8 mouse cellular contexts compared by ENCODE assay signal in the genomic region with DNA sequence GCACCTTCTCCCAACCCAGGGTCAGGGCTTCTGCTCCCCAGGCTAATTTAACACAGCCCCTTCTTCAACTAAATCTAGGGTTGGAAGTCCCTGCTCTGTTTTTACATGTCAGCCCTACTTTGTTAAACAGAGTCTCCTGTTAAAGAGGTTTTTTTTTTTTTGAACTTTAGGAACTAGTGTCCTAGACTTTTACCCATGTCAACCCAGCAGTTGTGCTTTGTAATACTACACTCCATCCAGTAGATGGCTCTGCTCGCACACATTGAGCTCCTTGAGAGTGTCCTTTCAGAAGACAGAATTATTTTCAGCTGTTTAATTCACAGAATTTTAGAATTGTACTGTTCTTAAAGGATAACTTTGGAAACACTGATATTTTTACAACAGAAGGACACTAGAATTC. TPM values are rescaled to one million over a fixed set of nuclear protein-coding genes. Genes with fewer than 3 reads are reported as not detected.
DNase-seq lines count a peak whose midpoint lies in the region; ATAC-seq and TF ChIP-seq lines count a peak whose summit lies in the region.

No protein-coding gene starts in this region.

- no peaks in the 10 kb centered on the region for H3K36me3 ChIP-seq in forebrain, embryonic 13.5 days (ENCODE audit: poor library complexity, severe bottlenecking)
- no peaks in the 10 kb centered on the region for H3K36me3 ChIP-seq in intestine, postnatal 0 days (ENCODE audit: control insufficient read depth, insufficient read depth)
- no peaks in the 10 kb centered on the region for H3K36me3 ChIP-seq in lung, postnatal 0 days (ENCODE audit: insufficient read depth, low read length)

- no peaks in the 10 kb centered on the region for H3K9me3 ChIP-seq in forebrain, embryonic 13.5 days (replicated peaks)
- H3K9me3 ChIP-seq in intestine, postnatal 0 days (ENCODE audit: control insufficient read depth): no peaks in the 10 kb centered on the region
- H3K9me3 ChIP-seq in lung, postnatal 0 days (ENCODE audit: low read length): no peaks in the 10 kb centered on the region

- H3K4me3 ChIP-seq in forebrain, embryonic 13.5 days: peak overlapping the region; percentile 83
- H3K4me3 ChIP-seq in intestine, postnatal 0 days (ENCODE audit: low read depth, low read length): peak overlapping the region; percentile 81; the same call in 1 of the 2 replicates
- H3K4me3 ChIP-seq in lung, postnatal 0 days (ENCODE audit: low read depth, low read length): no peak overlapping the region

- DNase-seq in kidney, adult 18-20 months: peak; percentile 13
- no peak for DNase-seq in kidney, adult 11 months
- DNase-seq in ZHBTc4 (ENCODE audit: low read depth, low spot score): peak; percentile 81
- peak; percentile 87 for DNase-seq in lung, postnatal 0 days (ENCODE audit: low spot score)
- DNase-seq in retina, postnatal 1 day: peak; percentile 83
- no peak for DNase-seq in left cerebral cortex, postnatal 4 days

- no peak for TF ChIP-seq EP300 in lung, postnatal 0 days (IDR thresholded peaks at IDR 0.05)

- intact Hi-C loops in left cerebral cortex, postnatal 4 days (cut with DNase I): loop anchor here (10.0 kb wide), 1 partner anchor 126 kb away; the partner anchor contains the start of gene Boll

- 0% methylated on average over 1 of the region's 1 CpGs for WGBS in forebrain, embryonic 13.5 days
- 4% methylated on average over 1 of the region's 1 CpGs for WGBS in intestine, postnatal 0 days
- 0% methylated on average over 1 of the region's 1 CpGs for WGBS in lung, postnatal 0 days

- ATAC-seq in forebrain, embryonic 13.5 days: no peak
- no peak for ATAC-seq in intestine, postnatal 0 days
- no peak for ATAC-seq in lung, postnatal 0 days

- no peaks in the 10 kb centered on the region for H3K27me3 ChIP-seq in forebrain, embryonic 13.5 days
- no peaks in the 10 kb centered on the region for H3K27me3 ChIP-seq in intestine, postnatal 0 days (replicated peaks; ENCODE audit: control insufficient read depth, insufficient read depth, low read length)
- H3K27me3 ChIP-seq in lung, postnatal 0 days (replicated peaks; ENCODE audit: insufficient read depth, low read length): no peaks in the 10 kb centered on the region

- peak; percentile 86 for TF ChIP-seq CTCF in intestine, postnatal 0 days (IDR thresholded peaks at IDR 0.05; ENCODE audit: low read depth)
- peak; percentile 87 for TF ChIP-seq CTCF in lung, postnatal 0 days (IDR thresholded peaks at IDR 0.05)

- H3K27ac ChIP-seq in forebrain, embryonic 13.5 days: no peak overlapping the region
- no peak overlapping the region for H3K27ac ChIP-seq in intestine, postnatal 0 days (ENCODE audit: low read depth, low read length)
- no peak overlapping the region for H3K27ac ChIP-seq in lung, postnatal 0 days (ENCODE audit: low read length)

- H3K4me2 ChIP-seq in forebrain, embryonic 13.5 days: peak overlapping the region; percentile 99
- peak overlapping the region; percentile 96 for H3K4me2 ChIP-seq in intestine, postnatal 0 days (replicated peaks; ENCODE audit: low read depth)
- H3K4me2 ChIP-seq in lung, postnatal 0 days (replicated peaks; ENCODE audit: low read depth, low read length): no peak overlapping the region; the same call in 1 of the 2 replicates

- H3K4me1 ChIP-seq in forebrain, embryonic 13.5 days: peaks cover 42% of the 10 kb centered on the region
- H3K4me1 ChIP-seq in intestine, postnatal 0 days (replicated peaks; ENCODE audit: control insufficient read depth, insufficient read depth, low read length): no peaks in the 10 kb centered on the region; the same call in 1 of the 2 replicates
- H3K4me1 ChIP-seq in lung, postnatal 0 days (ENCODE audit: insufficient read depth, low read depth, low read length): peaks cover 16% of the 10 kb centered on the region

- no peak overlapping the region for H3K9ac ChIP-seq in forebrain, embryonic 13.5 days
- H3K9ac ChIP-seq in intestine, postnatal 0 days (ENCODE audit: low read depth, low read length): no peak overlapping the region
- H3K9ac ChIP-seq in lung, postnatal 0 days (replicated peaks; ENCODE audit: low read depth): no peak overlapping the region

RNA-seq across cellular contexts. Expression of gene Mars2, which starts 2.3 kb away (rescaled TPM):
- polyA plus RNA-seq in forebrain, embryonic 13.5 days (2015; fragmentation: Nextera tagmentation; extraction: Ambion mirVana): 3.4 and 3.8 TPM in 2 replicates
- 1.7 and 1.9 TPM in 2 replicates for polyA plus RNA-seq in intestine, postnatal 0 days (2015; fragmentation: Nextera tagmentation; extraction: Ambion mirVana)
- polyA plus RNA-seq in lung, postnatal 0 days (2015; fragmentation: Nextera tagmentation; extraction: Ambion mirVana): 1.3 and 1.4 TPM in 2 replicates
- 10 to 100 TPM; 16.8 to 20.0 TPM for total RNA-seq in left cerebral cortex, postnatal 4 days (2021)

RNA-seq across cellular contexts. Expression of gene Rftn2, which starts 12.7 kb away (rescaled TPM):
- polyA plus RNA-seq in forebrain, embryonic 13.5 days (2015; fragmentation: Nextera tagmentation; extraction: Ambion mirVana): 10.7 and 11.1 TPM in 2 replicates
- 2.8 and 3.4 TPM in 2 replicates for polyA plus RNA-seq in intestine, postnatal 0 days (2015; fragmentation: Nextera tagmentation; extraction: Ambion mirVana)
- 13.6 and 13.9 TPM in 2 replicates for polyA plus RNA-seq in lung, postnatal 0 days (2015; fragmentation: Nextera tagmentation; extraction: Ambion mirVana)
- total RNA-seq in left cerebral cortex, postnatal 4 days (2021): 10 to 100 TPM; 13.0 to 13.6 TPM

Comparison
In these comparisons a context has a peak if more than half of its experiments do, and no peak if none do; other contexts are left out.
1. DNase-seq: peak in kidney, adult 18-20 months (single experiment), ZHBTc4 (single experiment), lung, postnatal 0 days (single experiment) and retina, postnatal 1 day (single experiment); none in kidney, adult 11 months (single experiment) and left cerebral cortex, postnatal 4 days (single experiment).